24 mouse cellular contexts compared by ENCODE assay signal in the genomic region with DNA sequence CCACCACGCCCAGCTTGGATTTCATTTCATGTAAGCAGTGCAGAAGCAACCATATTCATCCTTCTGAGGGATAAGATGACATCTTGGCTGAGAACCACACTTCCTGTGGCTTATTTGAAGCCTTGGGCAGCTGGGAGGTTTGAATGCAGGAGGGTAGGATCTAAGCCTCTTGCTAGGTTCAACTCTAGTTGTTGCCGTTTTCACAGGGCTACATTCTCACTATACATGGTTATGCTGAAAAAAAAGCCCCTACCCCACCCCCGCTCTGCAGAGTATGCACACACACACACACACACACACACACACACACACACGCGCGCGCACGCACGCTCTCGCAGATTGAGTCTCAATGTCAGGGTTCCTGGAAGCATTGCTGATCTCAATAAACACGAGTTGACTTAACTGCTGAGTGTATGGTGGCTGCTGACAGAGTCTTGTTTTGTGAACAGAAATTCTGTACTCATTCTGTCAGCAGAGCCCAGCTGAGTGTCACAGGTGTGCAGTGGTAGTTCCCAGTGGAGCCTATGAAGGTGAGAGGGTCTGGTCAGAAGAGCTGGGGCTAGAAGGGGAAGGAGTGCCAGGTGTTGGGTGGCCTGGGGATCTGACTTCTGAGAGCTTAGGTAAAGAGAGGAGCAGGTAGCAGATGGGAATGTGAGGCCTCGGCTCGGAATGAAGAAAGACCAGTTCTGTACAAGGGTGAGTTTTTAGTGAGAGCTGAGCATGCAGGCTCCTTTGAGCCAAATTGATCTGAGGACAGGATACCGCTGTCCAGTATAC. TPM values are rescaled to one million over a fixed set of nuclear protein-coding genes. Genes with fewer than 3 reads are reported as not detected.
A peak's percentile ranks its signal among the peaks of the same experiment; 100 is the strongest.
DNase-seq lines count a peak whose midpoint lies in the region; ATAC-seq and TF ChIP-seq lines count a peak whose summit lies in the region.
"Had no signal": no experiment of that assay in that cellular context is flagged by ENCODE, and none has a peak within 500 bp of the region (broad histone marks: within the 10 kb centered on the region; RNA-seq: fewer than 3 reads in every experiment).

No protein-coding gene starts in this region.

- no peaks in the 10 kb centered on the region; the same call in 1 of the 2 replicates for H3K4me1 ChIP-seq in heart, embryonic 11.5 days (ENCODE audit: control insufficient read depth, insufficient read depth, low read length)
- no peaks in the 10 kb centered on the region; the same call in 1 of the 2 replicates for H3K4me1 ChIP-seq in lung, postnatal 0 days (ENCODE audit: insufficient read depth, low read depth, low read length)
- peaks cover 20% of the 10 kb centered on the region for H3K4me1 ChIP-seq in neural tube, embryonic 15.5 days

- no peaks in the 10 kb centered on the region for H3K27me3 ChIP-seq in heart, embryonic 11.5 days (ENCODE audit: control insufficient read depth, insufficient read depth, low read length)
- H3K27me3 ChIP-seq in lung, postnatal 0 days (replicated peaks; ENCODE audit: insufficient read depth, low read length), result no peaks in the 10 kb centered on the region
- H3K27me3 ChIP-seq in neural tube, embryonic 15.5 days (replicated peaks), result no peaks in the 10 kb centered on the region
- H3K27me3 ChIP-seq: embryonic facial prominence, embryonic 15.5 days; forebrain, embryonic 15.5 days; heart, embryonic 13.5 days; hindbrain, embryonic 15.5 days; limb, embryonic 12.5 days had no signal

- no peak overlapping the region for H3K9ac ChIP-seq in heart, embryonic 11.5 days (ENCODE audit: low read depth, low read length)
- no peak overlapping the region for H3K9ac ChIP-seq in lung, postnatal 0 days (replicated peaks; ENCODE audit: low read depth)
- no peak overlapping the region for H3K9ac ChIP-seq in neural tube, embryonic 15.5 days (replicated peaks)
- H3K9ac ChIP-seq: embryonic facial prominence, embryonic 15.5 days; forebrain, embryonic 15.5 days; heart, embryonic 13.5 days; hindbrain, embryonic 15.5 days; limb, embryonic 12.5 days; liver, postnatal 0 days had no signal

- DNase-seq in heart, adult 11 months, result peak; percentile 84
- DNase-seq in lung, postnatal 0 days (ENCODE audit: low spot score), result peak; percentile 19
- no peak for DNase-seq in lung, adult 18-20 months
- DNase-seq in naive thymus-derived CD4-positive, alpha-beta T cell, adult 2 months (ENCODE audit: low read depth), result peak; percentile 72
- peak; percentile 65 for DNase-seq in thymus, postnatal 25 days
- DNase-seq in layer of hippocampus, adult 11-12 months (ENCODE audit: low spot score), result no peak
- DNase-seq: adrenal gland, postnatal 25 days; cerebellum, adult 8-10 months; cerebellum, postnatal 36 days; gastrocnemius, postnatal 10 days; heart, postnatal 36 days; kidney, adult 2 months; layer of hippocampus, postnatal 36 days; liver, postnatal 0 days had no signal

- no peak overlapping the region for H3K4me2 ChIP-seq in heart, embryonic 11.5 days
- H3K4me2 ChIP-seq in lung, postnatal 0 days (replicated peaks; ENCODE audit: low read depth, low read length), result no peak overlapping the region
- no peak overlapping the region for H3K4me2 ChIP-seq in neural tube, embryonic 15.5 days
- H3K4me2 ChIP-seq: embryonic facial prominence, embryonic 15.5 days; forebrain, embryonic 15.5 days; heart, embryonic 13.5 days; hindbrain, embryonic 15.5 days; limb, embryonic 12.5 days; liver, embryonic 11.5 days; midbrain, embryonic 11.5 days had no signal

- H3K4me3 ChIP-seq in heart, embryonic 11.5 days (ENCODE audit: low read depth, low read length), result no peak overlapping the region
- H3K4me3 ChIP-seq in lung, postnatal 0 days (ENCODE audit: low read depth, low read length), result no peak overlapping the region
- H3K4me3 ChIP-seq in neural tube, embryonic 15.5 days (replicated peaks), result no peak overlapping the region
- H3K4me3 ChIP-seq: embryonic facial prominence, embryonic 15.5 days; forebrain, embryonic 15.5 days; heart, embryonic 13.5 days; hindbrain, embryonic 15.5 days; limb, embryonic 12.5 days had no signal

- no peak for TF ChIP-seq EP300 in lung, postnatal 0 days (IDR thresholded peaks at IDR 0.05)

- ATAC-seq in heart, embryonic 11.5 days (replicated peaks; ENCODE audit: insufficient number of reproducible peaks, low FRiP score, low TSS enrichment), result no peak
- ATAC-seq in lung, postnatal 0 days, result peak; percentile 39; the same call in 1 of the 2 replicates
- no peak for ATAC-seq in neural tube, embryonic 15.5 days (ENCODE audit: low FRiP score)
- ATAC-seq: forebrain, embryonic 15.5 days; liver, postnatal 0 days had no signal

- no peaks in the 10 kb centered on the region for H3K9me3 ChIP-seq in heart, embryonic 11.5 days (replicated peaks; ENCODE audit: control insufficient read depth, low read length)
- H3K9me3 ChIP-seq in lung, postnatal 0 days (ENCODE audit: low read length), result no peaks in the 10 kb centered on the region
- no peaks in the 10 kb centered on the region for H3K9me3 ChIP-seq in neural tube, embryonic 15.5 days (replicated peaks)
- H3K9me3 ChIP-seq: embryonic facial prominence, embryonic 15.5 days; forebrain, embryonic 15.5 days; heart, embryonic 13.5 days; hindbrain, embryonic 15.5 days; limb, embryonic 12.5 days had no signal

- peaks cover 9% of the 10 kb centered on the region for H3K36me3 ChIP-seq in heart, embryonic 11.5 days (ENCODE audit: control insufficient read depth, insufficient read depth, low read length)
- H3K36me3 ChIP-seq in lung, postnatal 0 days (ENCODE audit: insufficient read depth, low read length), result no peaks in the 10 kb centered on the region
- H3K36me3 ChIP-seq in neural tube, embryonic 15.5 days, result peaks cover 26% of the 10 kb centered on the region

- 90% methylated on average over 14 of the region's 14 CpGs for WGBS in heart, embryonic 11.5 days (ENCODE audit: insufficient replicate concordance)
- 72% methylated on average over 14 of the region's 14 CpGs for WGBS in lung, postnatal 0 days
- WGBS in neural tube, embryonic 15.5 days, result 96% methylated on average over 14 of the region's 14 CpGs

- no peak for TF ChIP-seq CTCF in lung, postnatal 0 days (IDR thresholded peaks at IDR 0.05)

- no peak overlapping the region for H3K27ac ChIP-seq in heart, embryonic 11.5 days (ENCODE audit: low read depth, low read length)
- H3K27ac ChIP-seq in lung, postnatal 0 days (ENCODE audit: low read length), result no peak overlapping the region
- H3K27ac ChIP-seq in neural tube, embryonic 15.5 days (replicated peaks), result no peak overlapping the region
- H3K27ac ChIP-seq: embryonic facial prominence, embryonic 15.5 days; forebrain, embryonic 15.5 days; heart, embryonic 13.5 days; hindbrain, embryonic 15.5 days; kidney, postnatal 0 days; limb, embryonic 12.5 days had no signal

RNA-seq across cellular contexts. Expression of a gene that starts 5.1 kb away (rescaled TPM):
- polyA plus RNA-seq in heart, embryonic 11.5 days (2014; fragmentation: Nextera tagmentation; extraction: Ambion mirVana), result 0.87 and 1.6 TPM in 2 replicates
- 1.1 TPM in 2 replicates for polyA plus RNA-seq in lung, postnatal 0 days (2015; fragmentation: Nextera tagmentation; extraction: Ambion mirVana)
- 3.1 and 4.9 TPM in 2 replicates for polyA plus RNA-seq in neural tube, embryonic 15.5 days (2015; fragmentation: Nextera tagmentation; extraction: Ambion mirVana)

RNA-seq across cellular contexts. Expression of a gene that starts 5.2 kb away (rescaled TPM):
- 6.5 and 6.9 TPM in 2 replicates for polyA plus RNA-seq in heart, embryonic 11.5 days (2014; fragmentation: Nextera tagmentation; extraction: Ambion mirVana)
- polyA plus RNA-seq in lung, postnatal 0 days (2015; fragmentation: Nextera tagmentation; extraction: Ambion mirVana), result 8.1 and 8.4 TPM in 2 replicates
- polyA plus RNA-seq in neural tube, embryonic 15.5 days (2015; fragmentation: Nextera tagmentation; extraction: Ambion mirVana), result 16.1 and 18.8 TPM in 2 replicates

Comparison
In these comparisons a context has a peak if more than half of its experiments do, and no peak if none do; other contexts are left out.
1. DNase-seq: peak in heart, adult 11 months (single experiment), lung, postnatal 0 days (single experiment), naive thymus-derived CD4-positive, alpha-beta T cell, adult 2 months (single experiment) and thymus, postnatal 25 days (single experiment); none in lung, adult 18-20 months (0 of 2) and layer of hippocampus, adult 11-12 months (single experiment).